Mouse (Mus musculus) urinary bladder, adult 2 months (tissue): ENCODE data around the gene Rnf168. TPM values are rescaled to one million over a fixed set of nuclear protein-coding genes. Genes with fewer than 3 reads are reported as not detected.
"Not testable (repeated sequence)": the region's sequence is repeated elsewhere in the genome, so short reads cannot be mapped to it uniquely, and the experiment has no call there.

Experiments
- DNase-seq: peaks from one replicate; pipeline ENCODE4 v3.0.0; 2022; ENCODE audit warnings: low spot score
- polyA plus RNA-seq: library from polyadenylated mRNA; depleted of rRNA; stranded (reverse); fragments of >200 nt; gene quantifications from 2 replicates; pipeline ENCODE4 v1.2.3, GENCODE M21; 2012; rRNA removed

Rnf168 gene
- polyA plus RNA-seq = 10.7 and 12.9 TPM in 2 replicates

DNA sequence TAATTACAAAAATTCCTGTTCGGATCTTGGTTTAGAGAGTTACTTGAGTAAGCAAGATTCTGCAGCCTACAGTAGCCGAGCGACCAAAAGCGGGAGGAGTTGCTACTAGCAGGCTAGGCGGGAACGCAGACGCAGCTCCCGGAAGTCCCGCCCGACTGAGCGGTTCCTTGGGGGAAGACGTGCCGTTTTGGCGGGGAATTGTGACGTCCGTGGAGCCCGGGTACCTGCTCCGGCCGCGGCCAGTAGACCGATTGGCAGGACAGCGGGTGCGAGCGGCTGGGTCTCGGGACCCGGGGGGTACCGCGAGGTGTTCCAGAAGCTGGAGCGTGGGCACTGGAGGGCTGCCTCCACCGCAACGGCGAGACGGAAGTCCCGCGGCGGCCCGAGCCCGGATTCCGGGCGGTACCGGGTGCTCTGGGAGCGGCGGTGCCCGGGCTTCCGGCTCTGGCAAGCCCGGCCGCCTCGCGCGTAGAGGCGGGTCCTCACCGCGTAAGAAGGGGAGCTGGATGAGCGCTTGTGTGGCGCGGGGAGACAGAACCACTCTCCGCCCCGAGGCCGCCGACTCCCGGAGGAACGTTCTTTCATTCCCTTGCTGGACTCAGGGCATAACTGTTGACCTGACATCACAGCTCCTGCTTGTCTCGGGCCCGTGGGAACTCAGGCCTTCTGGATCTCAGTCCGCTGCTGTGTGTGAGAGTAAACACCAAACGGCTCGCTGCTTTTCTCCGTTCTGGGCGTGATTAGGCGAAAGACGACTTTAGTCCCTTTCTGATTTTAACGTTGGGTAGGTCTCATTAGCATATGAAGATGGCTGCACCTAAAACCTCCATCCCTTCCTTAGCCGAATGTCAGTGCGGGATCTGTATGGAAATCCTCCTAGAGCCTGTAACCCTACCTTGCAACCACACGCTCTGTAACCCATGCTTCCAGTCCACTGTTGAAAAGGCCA is at the start of gene Rnf168:
Gene Rnf168 (plus strand): TSS at position 152 of the 949 bp plus-strand sequence.
- peak; percentile 90 for DNase-seq

DNA sequence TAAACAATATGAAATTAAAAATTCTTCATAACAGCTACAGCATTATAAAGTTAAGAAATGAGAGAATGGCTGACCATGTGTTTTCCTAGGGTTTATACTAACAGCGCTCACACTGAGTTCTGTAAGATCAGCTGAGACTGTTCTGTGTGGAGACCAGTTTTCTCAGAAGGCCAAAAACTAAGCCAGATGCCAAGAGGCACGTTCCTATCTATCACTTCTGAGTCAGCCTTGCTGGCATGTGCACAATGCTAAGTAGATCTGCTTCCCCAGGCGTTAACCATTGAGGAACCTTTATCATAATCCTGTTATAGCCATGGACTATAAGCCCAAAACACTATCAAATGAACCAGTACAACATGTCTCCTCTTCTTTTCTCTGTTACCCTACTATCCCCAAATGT is 45.2 kb upstream of the Rnf168 start:
- DNase-seq = not testable (repeated sequence)

DNA sequence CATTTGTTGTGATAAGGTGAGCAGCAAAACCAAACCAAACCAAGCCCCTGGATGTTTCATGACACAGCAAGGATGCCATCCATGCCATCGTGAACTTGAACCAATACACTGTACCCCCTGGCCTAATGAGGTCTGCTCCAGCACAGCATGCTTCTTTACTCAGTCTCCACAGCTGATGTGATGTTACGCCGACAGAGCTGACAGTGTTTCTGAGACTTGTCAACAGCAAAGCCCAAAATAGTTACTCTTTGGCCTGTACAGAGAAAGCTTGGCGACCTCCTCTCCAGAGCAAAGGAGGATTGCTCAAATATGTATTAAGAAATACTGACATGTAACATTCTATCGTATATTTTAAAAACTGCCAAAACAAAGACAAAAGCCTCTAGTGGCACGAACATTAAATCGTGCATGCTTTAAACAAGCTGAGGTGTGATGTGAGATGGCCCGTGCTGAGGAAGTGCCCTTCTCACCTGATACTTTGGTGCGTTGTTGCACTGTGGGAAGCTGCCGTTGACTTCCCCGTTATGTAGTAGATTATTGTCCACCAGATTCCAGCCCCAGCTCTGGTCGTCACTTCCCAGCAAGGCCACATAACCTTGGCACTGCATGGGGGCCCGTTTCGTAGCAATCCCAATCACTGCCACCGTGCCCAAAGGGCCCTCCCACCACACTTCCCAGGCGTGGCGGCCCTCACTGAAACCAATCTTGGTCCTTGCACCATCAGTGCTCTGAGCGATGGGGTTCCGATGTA is 39.2 kb upstream of the Rnf168 start:
- DNase-seq = no peak

DNA sequence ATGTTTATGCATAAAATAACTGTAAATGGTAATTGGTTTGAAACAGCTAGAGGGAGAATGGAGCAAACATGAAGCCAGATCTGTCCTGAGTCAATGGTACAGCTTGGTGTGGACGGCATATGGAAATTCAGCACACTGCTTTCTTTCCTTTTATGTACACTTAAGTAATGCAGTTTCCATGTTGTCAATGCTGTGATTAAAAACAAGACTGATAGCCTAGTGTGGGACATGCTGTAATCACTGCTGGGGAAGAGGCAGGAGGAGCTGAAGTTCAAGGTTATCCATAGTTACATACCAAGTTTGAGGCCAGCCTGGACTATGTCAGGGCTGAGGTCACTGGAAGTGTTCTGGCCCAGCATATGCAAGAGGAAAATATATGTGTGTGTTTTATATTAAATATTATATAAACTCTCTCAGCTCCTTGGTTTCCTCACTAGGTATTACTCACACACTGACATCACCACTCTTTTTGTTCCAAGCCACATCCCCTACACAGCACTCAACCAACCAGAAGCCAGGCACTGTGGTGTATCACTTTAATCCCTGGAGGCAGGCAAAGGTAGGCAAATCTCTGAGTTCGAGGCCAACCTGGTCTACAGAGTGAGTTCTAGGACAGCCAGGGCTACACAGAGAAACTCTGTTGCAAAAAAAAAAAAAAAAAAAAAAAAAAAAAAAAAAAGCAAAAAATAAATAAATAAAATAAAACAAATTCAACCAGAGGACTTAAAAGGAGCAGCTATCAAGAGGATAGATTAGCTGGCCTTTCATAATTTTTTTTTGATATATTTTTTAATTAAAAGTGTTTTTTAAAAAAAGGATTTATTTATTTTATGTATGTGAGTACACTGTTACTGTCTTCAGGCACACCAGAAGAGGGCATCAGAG is 37.6 kb upstream of the Rnf168 start:
- no peak for DNase-seq

DNA sequence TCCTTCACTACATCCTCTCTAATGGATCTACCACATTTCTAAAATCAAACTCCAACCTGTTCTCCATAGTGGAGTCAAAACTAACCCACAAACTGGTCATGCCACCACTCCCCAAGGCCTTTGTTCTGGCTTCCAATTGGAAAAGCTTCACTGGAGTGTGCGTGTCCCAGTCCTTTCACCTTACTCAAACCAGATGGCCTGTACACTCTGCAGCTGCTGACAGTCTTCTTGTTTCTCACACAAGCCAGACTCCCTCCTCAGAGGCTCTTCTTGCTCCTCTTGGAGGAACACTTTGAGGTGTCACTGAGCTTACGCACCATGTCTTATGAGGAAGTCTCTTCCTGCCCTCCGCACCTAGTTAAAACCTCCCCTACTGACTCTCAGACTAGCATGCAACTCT is 33.4 kb upstream of the Rnf168 start:
- no peak for DNase-seq

DNA sequence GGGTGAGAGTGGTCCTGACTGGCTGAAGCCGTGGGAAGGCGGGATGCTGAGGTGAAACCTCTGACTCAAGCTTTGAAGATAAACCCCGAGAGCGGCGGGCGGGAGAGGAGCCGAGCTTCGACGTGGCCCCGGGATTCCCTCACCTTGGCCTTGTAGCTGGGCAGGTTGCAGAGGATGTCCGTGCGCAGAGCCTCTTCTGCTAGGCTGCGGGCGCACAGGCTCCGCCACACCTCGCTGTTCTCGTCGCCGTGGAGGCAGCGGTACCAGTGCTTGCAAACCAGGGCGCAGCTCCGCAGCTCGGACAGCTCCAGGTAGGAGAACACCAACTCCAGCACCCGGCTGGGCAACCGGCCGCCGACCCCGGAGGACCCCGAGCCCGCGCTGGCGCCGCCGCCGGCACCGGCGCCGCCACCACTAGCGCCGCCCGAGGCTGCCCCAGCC is 30.9 kb upstream of the Rnf168 start:
- DNase-seq = no peak

DNA sequence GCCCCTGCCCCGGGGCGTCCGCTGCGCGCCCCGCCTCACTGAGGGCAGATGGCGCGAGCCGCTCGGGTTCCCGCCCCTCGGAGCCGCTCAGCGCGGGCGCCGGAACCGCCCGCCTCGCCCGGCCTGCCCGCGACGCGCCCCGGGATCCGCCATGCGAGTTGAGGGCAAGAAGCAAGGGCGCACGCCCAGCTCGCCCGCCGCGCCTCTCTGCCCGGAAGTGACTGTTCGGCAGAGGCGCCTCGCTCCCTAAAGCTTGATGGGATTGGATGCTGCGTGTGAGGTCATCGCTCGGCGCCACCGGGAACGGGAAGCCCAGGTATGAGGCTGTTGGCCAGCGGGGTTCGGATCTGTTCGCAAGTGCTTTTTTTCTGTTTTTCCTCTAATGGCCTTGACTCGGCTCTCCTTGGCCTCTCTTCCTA is 30.3 kb upstream of the Rnf168 start, which contains the start of the genes Fbxo45 and Wdr53:
Gene Fbxo45 (minus strand): TSS at position 207 of the 419 bp plus-strand sequence.
Gene Wdr53 (plus strand): TSS at position 276 of the 419 bp plus-strand sequence.
- DNase-seq = peak; percentile 95

DNA sequence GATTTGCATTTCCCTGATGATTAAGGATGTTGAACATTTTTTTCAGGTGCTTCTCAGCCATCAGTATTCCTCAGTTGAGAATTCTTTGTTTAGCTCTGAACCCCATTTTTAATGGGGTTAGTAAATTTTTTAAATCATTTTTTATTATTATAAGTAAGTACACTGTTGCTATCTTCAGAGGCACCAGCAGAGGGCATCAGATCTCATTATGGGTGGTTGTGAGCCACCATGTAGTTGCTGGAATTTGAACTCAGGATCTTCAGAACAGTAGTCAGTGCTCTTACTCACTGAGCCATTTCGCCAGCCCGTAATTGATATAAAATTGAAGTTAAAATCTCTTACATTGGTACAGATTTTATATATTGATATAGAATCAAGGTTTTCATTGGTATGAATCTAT is 13.0 kb upstream of the Rnf168 start:
- not testable (repeated sequence) for DNase-seq

DNA sequence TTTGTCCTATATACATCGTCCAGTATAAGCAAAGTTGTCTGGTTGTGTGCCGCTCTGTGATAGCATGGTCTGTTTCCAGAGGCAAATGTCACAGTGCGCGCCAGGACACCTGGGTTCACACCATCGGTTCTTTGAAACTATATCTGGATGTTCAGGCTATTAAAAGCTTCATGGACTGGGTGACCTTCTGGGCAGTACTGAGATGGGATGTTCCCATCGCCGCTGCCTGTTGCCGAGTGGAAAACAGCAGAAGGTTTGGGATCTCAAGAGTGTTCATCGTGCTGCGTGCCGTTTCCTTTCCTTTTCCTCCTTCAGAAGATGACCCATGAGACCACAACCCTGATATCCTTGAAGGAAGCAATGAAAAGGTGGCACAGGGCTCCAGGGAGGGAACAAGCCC is 6.0 kb upstream of the Rnf168 start, which contains the start of gene Smco1:
Gene Smco1 (plus strand): TSS at position 178 of the 400 bp plus-strand sequence.
- no peak for DNase-seq

DNA sequence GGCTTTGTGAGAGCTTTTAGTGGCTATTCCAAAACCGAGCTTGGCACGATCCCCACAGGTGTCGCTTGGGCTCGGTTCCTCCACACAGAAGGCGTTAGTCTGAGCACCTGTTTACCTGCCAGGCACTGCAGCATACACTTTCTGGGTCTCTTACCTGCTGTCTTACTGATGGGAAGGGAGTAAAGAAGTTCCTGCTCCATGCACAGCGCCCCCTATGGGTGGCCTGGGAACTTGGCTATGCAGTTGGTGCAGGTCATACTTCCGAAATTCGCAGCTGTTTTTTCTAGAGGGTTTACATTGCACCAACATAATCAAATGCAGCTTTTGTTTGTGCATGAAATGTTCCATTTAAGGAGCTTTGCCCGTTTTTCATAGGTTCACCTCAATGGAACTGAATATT is 3.9 kb upstream of the Rnf168 start:
- DNase-seq = no peak

DNA sequence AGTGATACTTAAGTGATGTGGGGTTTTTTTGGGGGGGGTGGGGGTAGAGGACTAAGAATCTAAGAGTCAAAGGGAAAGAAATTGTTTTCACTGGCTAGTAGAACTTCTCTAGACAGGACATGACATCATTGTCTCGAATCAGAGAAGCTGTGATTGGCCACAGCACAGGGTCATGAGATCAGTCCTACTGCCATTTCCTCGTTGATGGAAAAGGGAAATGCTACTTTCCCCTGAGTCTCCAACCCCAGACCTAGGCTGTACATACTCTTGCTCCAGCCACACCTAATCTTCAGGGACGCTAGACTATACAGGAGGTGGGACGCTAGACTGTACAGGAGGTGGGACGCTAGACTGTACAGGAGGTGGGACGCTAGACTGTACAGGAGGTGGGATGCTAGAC is 2.2 kb upstream of the Rnf168 start:
- DNase-seq = no peak

DNA sequence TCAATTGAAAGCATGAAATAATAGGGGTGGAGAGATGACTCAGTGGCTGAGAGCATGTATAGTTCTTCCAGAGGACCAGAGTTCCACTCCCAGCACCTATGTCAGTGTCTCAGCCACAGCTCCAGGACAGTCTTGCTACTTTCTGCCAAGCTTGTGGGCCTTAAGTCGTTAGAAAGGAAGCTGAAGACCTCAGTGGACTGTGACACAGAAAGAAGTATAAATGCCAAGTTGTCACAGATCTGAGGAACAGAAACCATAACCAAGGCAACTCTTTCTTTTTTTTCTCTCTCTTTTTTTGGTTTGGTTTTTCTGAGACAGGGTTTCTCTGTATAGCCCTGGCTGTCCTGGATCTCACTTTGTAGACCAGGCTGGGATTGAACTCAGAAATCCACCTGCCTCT is 1.4 kb upstream of the Rnf168 start:
- DNase-seq = no peak

DNA sequence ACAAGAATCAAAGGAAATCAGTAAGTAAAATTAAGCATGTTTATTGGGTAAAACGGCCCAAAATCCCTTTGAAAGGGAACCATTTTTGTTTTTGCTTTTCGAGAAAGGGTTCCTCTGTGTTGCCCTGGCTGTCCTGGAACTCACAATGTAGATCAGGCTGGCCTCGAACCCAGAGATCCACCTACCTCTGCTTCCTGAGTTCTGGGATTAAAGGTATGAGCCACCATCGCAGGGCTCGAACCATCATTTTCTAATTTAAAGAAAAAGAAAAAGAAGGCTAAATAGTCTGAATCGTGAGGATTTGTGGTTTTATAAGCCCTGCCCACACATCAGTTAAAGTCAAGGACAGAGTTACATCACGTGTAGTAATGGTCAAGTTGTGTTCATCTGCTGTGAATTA is 1.1 kb downstream of the Rnf168 start:
- no peak for DNase-seq

DNA sequence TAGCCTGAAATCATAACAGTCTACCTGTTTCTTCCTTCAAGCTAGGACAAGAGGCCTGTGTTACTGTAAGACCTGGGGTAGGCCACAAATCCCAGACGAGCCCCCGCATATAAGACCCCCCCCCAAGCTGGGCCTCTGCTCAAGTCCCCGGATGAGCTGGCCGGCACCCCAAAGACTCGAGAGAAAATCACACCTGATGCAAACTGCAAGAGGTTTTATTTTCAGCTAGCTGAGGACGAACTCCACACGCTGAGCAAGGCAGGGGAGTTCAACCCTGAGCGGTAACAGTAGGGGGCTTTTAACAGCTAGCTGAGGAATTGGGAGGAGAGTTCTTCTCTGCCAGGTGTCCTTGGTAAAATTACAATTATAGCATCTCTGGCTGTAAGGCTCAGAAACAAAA is 3.0 kb downstream of the Rnf168 start:
- DNase-seq = no peak

DNA sequence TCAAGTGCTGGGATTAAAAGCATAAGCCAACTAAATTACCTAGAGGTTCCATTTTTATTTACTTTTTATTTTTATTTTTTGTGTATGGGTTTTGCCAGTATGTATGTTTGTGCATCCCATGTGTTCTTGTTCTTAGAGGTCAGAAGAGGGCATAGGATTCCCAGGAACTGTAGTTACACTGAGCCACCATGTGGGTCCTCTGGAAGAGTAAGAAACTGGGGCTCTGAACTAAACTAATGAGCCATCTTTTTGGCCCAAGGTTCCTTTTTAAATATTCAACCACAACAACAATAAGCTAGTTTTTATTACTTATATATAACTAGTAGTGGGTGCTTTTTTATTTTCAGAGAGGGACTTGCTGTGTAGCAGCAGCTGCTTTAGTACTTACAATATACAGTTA is 5.3 kb downstream of the Rnf168 start:
- DNase-seq = no peak

DNA sequence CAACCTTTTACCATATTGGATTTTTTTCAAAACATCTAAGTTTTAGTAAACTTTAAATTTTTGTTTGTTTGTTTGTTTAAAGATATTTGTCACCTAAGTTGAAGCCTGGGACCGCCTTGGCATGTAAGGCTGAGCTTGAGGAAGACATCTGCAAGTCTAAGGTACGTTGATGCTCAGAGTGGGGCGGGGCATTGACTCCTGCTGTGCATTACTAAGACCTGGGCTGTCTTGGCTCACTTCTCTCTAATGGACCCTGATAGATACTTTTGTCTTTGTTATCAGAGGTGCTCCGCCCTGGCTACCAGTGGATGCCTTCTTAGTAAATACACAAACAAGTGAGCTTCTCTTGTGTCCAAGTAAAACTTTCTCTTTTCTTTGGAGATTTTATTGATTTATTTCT is 14.6 kb downstream of the Rnf168 start:
- no peak for DNase-seq

DNA sequence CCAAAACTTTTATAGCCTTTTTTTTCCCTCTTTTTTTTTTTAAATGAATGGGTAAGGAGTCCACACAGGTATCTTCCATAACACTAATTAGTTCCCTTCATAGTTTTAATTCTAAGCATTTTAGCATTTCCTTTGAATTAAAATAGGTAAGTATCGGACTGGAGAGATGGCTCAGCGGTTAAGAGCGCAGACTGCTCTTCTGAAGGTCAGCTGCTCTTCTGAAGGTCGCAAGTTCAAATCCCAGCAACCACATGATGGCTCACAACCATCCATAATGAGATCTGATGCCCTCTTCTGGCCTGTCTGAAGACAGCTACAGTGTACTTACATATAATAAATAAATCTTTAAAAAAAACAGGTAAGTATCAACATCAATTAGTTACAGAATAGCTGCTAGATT is 22.4 kb downstream of the Rnf168 start:
- DNase-seq = not testable (repeated sequence)

DNA sequence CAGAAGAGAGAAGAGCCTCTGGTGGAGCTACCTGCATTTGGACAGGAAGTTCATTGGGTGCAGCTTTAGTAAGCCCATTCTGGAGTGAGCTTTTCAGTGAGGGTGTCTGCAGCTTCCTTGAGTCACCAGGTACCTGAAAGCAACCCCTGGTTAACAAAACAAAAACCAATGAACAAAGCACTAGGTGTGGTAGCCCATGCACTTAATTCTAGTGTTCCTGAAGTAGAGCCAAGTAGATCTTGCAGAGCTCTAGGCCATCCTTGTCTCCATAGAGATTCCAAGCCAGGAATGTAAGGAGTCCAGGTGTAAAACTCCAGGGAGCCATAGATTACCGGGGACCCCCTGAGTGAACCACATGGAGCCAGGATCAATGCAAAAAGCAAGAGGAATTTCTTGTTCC is 25.8 kb downstream of the Rnf168 start:
- no peak for DNase-seq

DNA sequence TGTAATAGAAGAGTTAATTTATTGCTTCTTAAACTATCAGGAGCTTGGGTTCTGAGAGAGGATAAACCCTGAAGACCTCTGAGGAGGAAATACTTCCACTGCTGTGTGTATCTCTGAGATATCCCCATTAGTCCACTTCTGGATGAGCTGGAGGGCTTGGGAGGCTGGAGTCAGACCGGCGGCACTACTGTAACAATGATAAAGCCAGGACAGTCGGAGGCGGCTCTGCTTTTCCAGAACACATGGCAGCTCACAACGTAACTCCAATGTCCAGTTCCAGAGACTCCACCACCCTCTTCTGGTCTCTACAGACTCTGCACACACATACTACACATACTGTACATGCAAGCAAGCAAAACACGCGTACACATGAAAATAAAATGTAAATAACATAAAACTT is 26.6 kb downstream of the Rnf168 start:
- DNase-seq = no peak

DNA sequence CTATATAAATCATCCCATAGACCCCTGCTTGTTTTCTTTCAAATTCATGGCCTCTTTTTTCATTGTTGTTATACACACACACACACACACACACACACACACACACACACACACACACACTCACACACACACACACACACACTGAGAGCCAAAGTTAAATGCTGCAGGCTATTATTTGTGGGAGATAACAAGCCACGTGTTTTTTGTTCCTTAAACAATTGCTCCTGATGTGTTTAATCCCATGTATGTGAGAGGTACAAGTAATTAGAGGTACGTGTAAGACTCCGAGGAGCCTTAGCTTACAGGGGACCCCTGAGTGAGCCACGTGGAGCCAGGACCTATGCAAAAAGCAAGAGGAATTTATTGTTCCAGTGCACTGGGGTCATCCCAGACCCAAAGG is 34.7 kb downstream of the Rnf168 start:
- no peak for DNase-seq

DNA sequence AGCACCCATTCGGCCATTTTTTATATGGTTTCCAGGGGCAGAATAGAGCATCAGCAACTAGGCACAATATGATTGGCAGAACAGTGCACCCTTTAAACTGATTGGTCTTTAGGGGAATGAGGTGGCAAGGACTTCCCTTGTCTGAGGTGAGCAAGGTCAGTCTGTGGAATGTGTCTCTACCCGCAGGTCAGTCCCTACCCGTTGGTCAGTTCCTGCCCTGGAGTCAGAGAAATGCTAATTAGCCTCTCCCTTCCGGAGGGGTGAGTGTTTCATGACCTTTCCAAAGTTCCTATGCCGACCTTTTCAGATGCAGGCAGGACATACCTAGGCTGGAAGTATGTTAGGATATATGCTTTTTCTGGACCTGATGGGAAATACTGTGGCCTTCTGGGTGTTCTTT is 35.1 kb downstream of the Rnf168 start:
- DNase-seq = no peak

DNA sequence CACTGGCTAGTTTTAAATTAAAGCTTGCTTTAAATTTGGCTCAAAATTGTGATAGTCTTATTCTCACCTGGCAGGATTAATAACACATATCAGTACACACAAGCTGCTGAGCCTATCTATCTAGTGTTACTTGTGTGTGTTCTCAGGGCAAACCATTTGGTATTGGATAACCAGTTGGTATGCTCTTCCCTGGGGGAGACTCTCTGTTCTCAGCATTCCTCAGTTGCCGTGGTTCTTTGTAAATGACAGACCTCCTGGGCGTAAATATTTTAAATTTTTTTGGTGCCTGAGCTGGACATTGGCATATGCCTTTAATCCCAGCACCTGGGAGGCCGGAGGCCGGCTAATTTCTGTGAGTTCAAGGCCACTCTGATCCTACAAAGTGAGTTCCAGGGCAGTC is 35.6 kb downstream of the Rnf168 start:
- DNase-seq = no peak
